Mouse (Mus musculus) lung, postnatal 0 days (tissue): Measurements from ENCODE around the gene Snapc4. TPM values are rescaled to one million over a fixed set of nuclear protein-coding genes. Genes with fewer than 3 reads are reported as not detected.
A peak's percentile ranks its signal among the peaks of the same experiment; 100 is the strongest.

ENCODE experiments used
- ATAC-seq: fragments of 200-750 bp; cut with Nextera tagmentation; 2 replicates; pipeline ENCODE4 v1.8.0; 2017; ENCODE audit warnings: moderate library complexity
- DNase-seq: peaks from one replicate; pipeline ENCODE4 v3.0.0-alpha.2; 2016; ENCODE audit warnings: low spot score
- H3K27ac ChIP-seq: fragments of 300-500 bp; sonication (generic); 2 replicates; pipeline ENCODE4 v1.5.1; 2014; ENCODE audit warnings: antibody characterized with exemption, mild to moderate bottlenecking, low read length, mixed read lengths
- H3K27me3 ChIP-seq: fragments of 300-500 bp; sonication (generic); replicated peaks from 2 replicates; pipeline ENCODE4 v1.6.1; 2014; ENCODE audit warnings: low read length, mixed read lengths; ENCODE audit not compliant: insufficient read depth
- H3K36me3 ChIP-seq: fragments of 300-500 bp; sonication (generic); 2 replicates; pipeline ENCODE4 v1.6.1; 2014; ENCODE audit warnings: low read length, mixed read lengths; ENCODE audit not compliant: insufficient read depth
- H3K4me1 ChIP-seq: fragments of 300-500 bp; sonication (generic); 2 replicates; pipeline ENCODE4 v1.6.1; 2014; ENCODE audit warnings: antibody characterized with exemption, low read depth, low read length, mixed read lengths; ENCODE audit not compliant: insufficient read depth
- H3K4me2 ChIP-seq: fragments of 300-500 bp; sonication (generic); replicated peaks from 2 replicates; pipeline ENCODE4 v1.6.1; 2014; ENCODE audit warnings: low read depth, mild to moderate bottlenecking, low read length, moderate library complexity, mixed read lengths
- H3K4me3 ChIP-seq: fragments of 300-500 bp; sonication (generic); 2 replicates; pipeline ENCODE4 v1.5.1; 2014; ENCODE audit warnings: low read depth, low read length
- H3K9ac ChIP-seq: fragments of 300-500 bp; sonication (generic); replicated peaks from 2 replicates; pipeline ENCODE4 v1.6.1; 2014; ENCODE audit warnings: low read depth, mild to moderate bottlenecking
- H3K9me3 ChIP-seq: fragments of 300-500 bp; sonication (generic); 2 replicates; pipeline ENCODE4 v1.6.1; 2016; ENCODE audit warnings: low read length, mixed read lengths
- CTCF ChIP-seq: IDR thresholded peaks from 2 replicates; pipeline ENCODE4 v1.5.1; 2016; ENCODE audit warnings: antibody characterized with exemption, mild to moderate bottlenecking
- EP300 ChIP-seq: IDR thresholded peaks from 2 replicates; pipeline ENCODE4 v1.6.1; 2016; ENCODE audit warnings: antibody characterized with exemption, mild to moderate bottlenecking, control low read depth
- WGBS: fragments of 180-500 bp; shearing (Covaris S2); extraction: QIAGEN DNeasy Blood & Tissue Kit; methylation state at CpG from one replicate; pipeline ENCODE4 v1.1.7; 2014; 5-methylcytosine and 5-hydroxymethylcytosine counted together
- polyA plus RNA-seq: library from polyadenylated mRNA; unstranded; fragments of >200 nt; fragmentation: Nextera tagmentation; extraction: Ambion mirVana; gene quantifications from 2 replicates; pipeline ENCODE4 v1.2.1, GENCODE M21; 2015

The Snapc4 gene
- polyA plus RNA-seq, 1 experiment from 2014 or later: 7.4 TPM

DNA sequence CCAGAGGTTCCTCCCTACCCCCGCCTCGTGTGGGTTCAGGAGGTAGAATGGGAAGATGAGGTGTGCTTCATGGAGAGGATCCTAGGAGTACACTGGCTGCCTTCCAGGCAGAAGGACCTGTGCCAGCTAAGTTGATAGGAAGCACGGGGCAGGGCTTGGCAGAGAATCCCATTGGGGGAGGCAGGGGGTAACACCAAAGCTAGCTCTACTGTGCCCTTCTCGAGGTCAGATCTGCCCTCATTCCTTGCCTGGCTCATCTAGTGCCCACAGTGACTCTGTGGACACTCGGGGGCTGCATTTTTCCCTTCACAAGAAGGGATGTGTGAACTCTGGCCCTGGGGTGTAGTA, 41.3 kb downstream of the Snapc4 start:
- WGBS: 70% methylated on average over 5 of the region's 5 CpGs
- TF ChIP-seq CTCF (no peak), EP300 (no peak)
- Histone ChIP-seq H3K4me1 (peaks cover 15% of the 10 kb centered on the region; the same call in 1 of the 2 replicates), H3K27ac (no peak overlapping the region), H3K9me3 (no peaks in the 10 kb centered on the region), H3K9ac (no peak overlapping the region), H3K4me3 (no peak overlapping the region), H3K27me3 (no peaks in the 10 kb centered on the region), H3K4me2 (no peak overlapping the region), H3K36me3 (no peaks in the 10 kb centered on the region)
- no peak for DNase-seq
- ATAC-seq: no peak

DNA sequence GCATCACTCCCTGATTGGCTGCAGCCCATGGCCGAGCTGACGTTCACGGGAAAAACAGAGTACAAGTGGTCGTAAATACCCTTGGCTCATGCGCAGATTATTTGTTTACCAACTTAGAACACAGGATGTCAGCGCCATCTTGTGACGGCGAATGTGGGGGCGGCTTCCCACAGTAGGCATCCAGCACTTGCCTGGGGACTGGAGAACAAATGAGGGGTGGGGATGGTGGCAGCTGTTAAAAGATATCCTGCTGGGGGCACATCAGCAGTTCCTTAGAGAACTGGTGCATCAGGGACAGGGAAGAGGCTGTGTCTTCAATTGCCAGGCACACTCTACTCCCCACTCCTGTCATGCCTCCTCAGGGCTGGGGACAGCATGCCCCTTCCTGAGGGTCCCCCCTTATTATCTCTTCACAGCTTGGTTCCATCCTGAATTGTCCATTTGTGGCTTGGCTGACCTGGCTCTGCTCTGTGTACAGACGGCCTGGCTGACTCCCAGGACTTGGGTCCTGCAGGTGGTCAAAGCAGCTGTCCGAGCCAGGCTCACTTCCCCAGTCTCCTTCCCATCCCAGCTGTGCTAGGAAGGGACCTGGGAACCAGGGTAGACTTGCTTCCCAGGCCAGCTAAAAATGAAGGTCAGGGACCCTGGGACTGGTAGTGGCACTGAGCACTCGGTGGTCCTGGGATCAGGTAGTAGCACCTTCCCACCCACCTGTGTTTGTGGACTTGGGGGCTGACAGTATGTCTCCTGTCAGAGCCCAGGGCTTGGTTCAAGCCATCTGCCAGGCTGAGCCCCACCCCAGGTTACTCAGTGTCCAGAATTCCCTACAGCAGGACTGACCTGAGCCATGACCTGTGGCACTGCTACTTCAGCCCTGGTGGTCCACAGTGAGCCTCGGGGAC, 41.9 kb downstream of the Snapc4 start:
- H3K4me1 ChIP-seq: peaks cover 15% of the 10 kb centered on the region; the same call in 1 of the 2 replicates

DNA sequence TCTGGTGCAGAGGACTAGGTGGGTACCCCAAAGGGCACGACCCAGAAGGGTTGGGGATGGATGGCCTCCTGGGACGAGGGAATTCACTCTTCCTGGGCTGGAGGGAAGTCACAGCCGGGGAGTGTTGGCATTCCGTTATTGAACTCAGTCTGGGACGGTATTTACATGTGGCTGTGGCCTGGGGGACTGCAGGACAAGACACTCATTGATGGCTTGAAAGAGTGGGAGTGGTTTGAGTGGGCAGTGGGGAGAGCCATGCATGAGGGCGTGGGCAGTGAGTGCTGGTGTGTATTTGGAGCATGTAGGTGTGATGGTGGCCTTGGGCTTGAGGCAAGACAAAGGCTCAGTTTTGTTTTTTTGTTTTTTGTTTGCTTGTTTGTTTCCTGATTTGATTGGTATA, 49.8 kb downstream of the Snapc4 start:
- no peak overlapping the region for H3K27ac ChIP-seq
- TF ChIP-seq CTCF (no peak), EP300 (no peak)
- no peak overlapping the region for H3K4me3 ChIP-seq
- H3K4me1 ChIP-seq: no peaks in the 10 kb centered on the region
- no peak overlapping the region for H3K4me2 ChIP-seq
- DNase-seq: no peak
- ATAC-seq: no peak
- H3K9me3 ChIP-seq: no peaks in the 10 kb centered on the region
- H3K9ac ChIP-seq: no peak overlapping the region
- 0 out of 2 replicates have a peak, but pooled peaks cover 17% of the 10 kb centered on the region for H3K36me3 ChIP-seq
- H3K27me3 ChIP-seq: no peaks in the 10 kb centered on the region
- WGBS: 58% methylated on average over 6 of the region's 6 CpGs

More for the DNA sequence above, 41.9 kb downstream of the Snapc4 start:
- H3K9ac ChIP-seq: no peak overlapping the region
- TF ChIP-seq CTCF: no peak
- no peak for TF ChIP-seq EP300
- H3K4me3 ChIP-seq: no peak overlapping the region
- 82% methylated on average over 8 of the region's 13 CpGs for WGBS
- H3K27me3 ChIP-seq: no peaks in the 10 kb centered on the region
- no peak for DNase-seq
- H3K9me3 ChIP-seq: no peaks in the 10 kb centered on the region
- no peak for ATAC-seq
- no peak overlapping the region for H3K27ac ChIP-seq
- no peak overlapping the region for H3K4me2 ChIP-seq
- H3K36me3 ChIP-seq: no peaks in the 10 kb centered on the region

DNA sequence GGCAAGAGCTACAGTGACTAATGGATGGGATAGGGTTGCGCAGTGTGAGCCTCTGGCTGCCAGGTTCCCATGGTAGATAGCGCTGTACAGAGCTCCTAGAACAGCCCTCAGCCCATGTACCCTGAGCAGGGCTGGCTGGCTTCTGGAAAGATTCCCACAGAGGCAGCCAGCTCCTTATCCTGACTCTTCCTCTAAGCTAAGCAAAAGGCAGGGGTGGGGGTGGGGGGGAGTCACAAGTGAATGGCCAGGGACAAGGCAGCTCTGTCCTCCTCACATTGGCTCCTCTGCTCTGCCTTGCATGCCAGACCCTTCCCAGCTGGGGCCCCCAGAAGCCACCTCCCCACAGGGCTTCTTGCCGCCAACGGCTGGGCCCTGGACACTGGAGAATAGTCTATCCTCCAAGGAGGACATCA, 50.4 kb downstream of the Snapc4 start:
- H3K36me3 ChIP-seq: peaks cover 20% of the 10 kb centered on the region; the same call in 1 of the 2 replicates
- TF ChIP-seq EP300 (no peak), CTCF (no peak)
- no peak overlapping the region for H3K4me3 ChIP-seq
- no peaks in the 10 kb centered on the region for H3K27me3 ChIP-seq
- H3K9me3 ChIP-seq: no peaks in the 10 kb centered on the region
- no peak overlapping the region for H3K9ac ChIP-seq
- WGBS: 90% methylated on average over 4 of the region's 4 CpGs
- H3K27ac ChIP-seq: no peak overlapping the region
- DNase-seq: no peak
- no peak overlapping the region for H3K4me2 ChIP-seq
- no peak for ATAC-seq
- no peaks in the 10 kb centered on the region for H3K4me1 ChIP-seq

DNA sequence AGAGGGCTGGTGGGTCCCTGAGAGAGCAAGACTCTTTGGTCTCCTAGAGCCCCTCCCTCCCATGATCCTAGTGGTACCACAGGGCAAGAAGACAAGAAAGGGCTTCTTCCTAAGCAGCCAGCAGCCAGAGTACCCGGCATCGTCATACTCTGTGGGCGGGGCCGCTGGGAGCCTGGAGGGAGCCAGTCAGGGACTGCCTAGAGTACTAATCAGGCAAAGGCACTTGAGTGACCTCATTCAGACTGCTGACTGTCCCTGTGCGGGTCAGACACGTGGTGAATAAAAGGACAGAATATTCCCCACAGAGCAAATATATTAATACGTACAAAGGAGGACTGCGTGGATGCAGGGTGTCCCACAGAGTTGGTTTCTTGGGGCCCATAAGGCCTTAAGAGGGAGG, 51.1 kb downstream of the Snapc4 start:
- no peak overlapping the region for H3K27ac ChIP-seq
- H3K9me3 ChIP-seq: no peaks in the 10 kb centered on the region
- TF ChIP-seq EP300: no peak
- TF ChIP-seq CTCF: no peak
- H3K36me3 ChIP-seq: peaks cover 21% of the 10 kb centered on the region; the same call in 1 of the 2 replicates
- H3K27me3 ChIP-seq: no peaks in the 10 kb centered on the region
- no peak overlapping the region for H3K4me2 ChIP-seq
- H3K4me3 ChIP-seq: no peak overlapping the region
- no peak overlapping the region for H3K9ac ChIP-seq
- H3K4me1 ChIP-seq: no peaks in the 10 kb centered on the region
- ATAC-seq: peak; percentile 55
- peak; percentile 60 for DNase-seq
- WGBS: 61% methylated on average over 8 of the region's 8 CpGs

DNA sequence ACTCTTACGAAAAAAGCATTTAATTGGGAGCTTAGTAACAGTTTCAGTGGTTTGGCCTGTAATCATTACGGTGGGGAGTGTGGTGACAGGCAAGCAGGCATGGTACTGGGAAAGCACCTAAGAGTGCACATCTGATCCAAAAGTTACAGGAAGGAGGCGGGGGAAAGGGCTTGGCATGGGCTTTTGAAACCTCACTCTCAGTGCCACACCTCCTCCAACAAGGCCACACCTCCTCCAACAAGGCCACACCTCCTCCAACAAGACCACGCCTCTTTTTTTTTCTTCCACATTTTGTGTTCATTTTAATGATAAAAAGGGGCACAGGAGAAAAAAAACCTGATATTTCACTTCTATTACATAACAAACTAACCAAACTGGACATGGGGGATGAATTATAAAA, 52.6 kb downstream of the Snapc4 start:
- Histone ChIP-seq H3K9me3 (no peaks in the 10 kb centered on the region), H3K27ac (no peak overlapping the region), H3K4me3 (no peak overlapping the region), H3K4me1 (no peaks in the 10 kb centered on the region), H3K36me3 (peaks cover 26% of the 10 kb centered on the region; the same call in 1 of the 2 replicates), H3K27me3 (no peaks in the 10 kb centered on the region), H3K9ac (no peak overlapping the region), H3K4me2 (no peak overlapping the region)
- ATAC-seq: no peak
- peak; percentile 49 for DNase-seq
- WGBS: 79% methylated on average over 4 of the region's 4 CpGs
- no peak for TF ChIP-seq CTCF
